Mouse (Mus musculus) intestine, postnatal 0 days (tissue): ENCODE data around the gene Acbd6. TPM values are rescaled to one million over a fixed set of nuclear protein-coding genes. Genes with fewer than 3 reads are reported as not detected.

ENCODE experiments used
- ATAC-seq: fragments of 200-750 bp; cut with Nextera tagmentation; 2 replicates; pipeline ENCODE4 v1.8.0; 2017; ENCODE audit warnings: mild to moderate bottlenecking, moderate TSS enrichment, moderate library complexity
- H3K27ac ChIP-seq: fragments of 300-500 bp; sonication (generic); 2 replicates; pipeline ENCODE4 v1.5.1; 2014; ENCODE audit warnings: mild to moderate bottlenecking, low read depth, low read length, moderate library complexity
- H3K27me3 ChIP-seq: fragments of 300-500 bp; sonication (generic); replicated peaks from 2 replicates; pipeline ENCODE4 v1.6.1; 2014; ENCODE audit warnings: low read length, mixed read lengths; ENCODE audit not compliant: control insufficient read depth, insufficient read depth
- H3K36me3 ChIP-seq: fragments of 300-500 bp; sonication (generic); 2 replicates; pipeline ENCODE4 v1.6.1; 2014; ENCODE audit warnings: mild to moderate bottlenecking, moderate library complexity; ENCODE audit not compliant: control insufficient read depth, insufficient read depth
- H3K4me1 ChIP-seq: fragments of 300-500 bp; sonication (generic); replicated peaks from 2 replicates; pipeline ENCODE4 v1.6.1; 2014; ENCODE audit warnings: antibody characterized with exemption, low read length, mixed read lengths; ENCODE audit not compliant: control insufficient read depth, insufficient read depth
- H3K4me2 ChIP-seq: fragments of 300-500 bp; sonication (generic); replicated peaks from 2 replicates; pipeline ENCODE4 v1.6.1; 2014; ENCODE audit warnings: low read depth, mild to moderate bottlenecking, moderate library complexity
- H3K4me3 ChIP-seq: fragments of 300-500 bp; sonication (generic); 2 replicates; pipeline ENCODE4 v1.5.1; 2014; ENCODE audit warnings: low read depth, low read length
- H3K9ac ChIP-seq: fragments of 300-500 bp; sonication (generic); 2 replicates; pipeline ENCODE4 v1.6.1; 2014; ENCODE audit warnings: mild to moderate bottlenecking, low read depth, low read length
- H3K9me3 ChIP-seq: fragments of 300-500 bp; sonication (generic); 2 replicates; pipeline ENCODE4 v1.6.1; 2016; ENCODE audit warnings: mixed run types; ENCODE audit not compliant: control insufficient read depth
- CTCF ChIP-seq: sonication (generic); IDR thresholded peaks from 2 replicates; pipeline ENCODE4 v1.5.1; 2016; ENCODE audit warnings: low read depth, mild to moderate bottlenecking, control low read depth, antibody characterized with exemption, moderate library complexity
- WGBS: fragments of 180-500 bp; shearing (Covaris S2); extraction: QIAGEN DNeasy Blood & Tissue Kit; methylation state at CpG from one replicate; pipeline ENCODE4 v1.1.7; 2014; 5-methylcytosine and 5-hydroxymethylcytosine counted together
- polyA plus RNA-seq: library from polyadenylated mRNA; unstranded; fragments of >200 nt; fragmentation: Nextera tagmentation; extraction: Ambion mirVana; gene quantifications from 2 replicates; pipeline ENCODE4 v1.2.1, GENCODE M21; 2015

Acbd6 gene
- polyA plus RNA-seq, 1 experiment from 2014 or later = 49.4 TPM

- Histone ChIP-seq H3K9ac (no peak overlapping the region), H3K36me3 (no peaks in the 10 kb centered on the region), H3K4me1 (no peaks in the 10 kb centered on the region), H3K4me2 (no peak overlapping the region), H3K27me3 (no peaks in the 10 kb centered on the region), H3K9me3 (no peaks in the 10 kb centered on the region), H3K4me3 (no peak overlapping the region), H3K27ac (no peak overlapping the region)
- WGBS = 78% methylated on average over 1 of the region's 1 CpGs
- TF ChIP-seq CTCF = no peak
- no peak for ATAC-seq
Observed at GRCm38 (mm10) chr1:155604706-155605105, 46.8 kb downstream of the Acbd6 start.

- WGBS = 70% methylated on average over 11 of the region's 11 CpGs
- H3K4me1 ChIP-seq = no peaks in the 10 kb centered on the region
- H3K27me3 ChIP-seq = no peaks in the 10 kb centered on the region
- no peak for TF ChIP-seq CTCF
- no peaks in the 10 kb centered on the region for H3K36me3 ChIP-seq
- no peak overlapping the region for H3K4me3 ChIP-seq
- ATAC-seq = no peak
- H3K27ac ChIP-seq = no peak overlapping the region
- H3K4me2 ChIP-seq = no peak overlapping the region
- no peak overlapping the region for H3K9ac ChIP-seq
- H3K9me3 ChIP-seq = no peaks in the 10 kb centered on the region
Observed at GRCm38 (mm10) chr1:155605391-155606155, 47.7 kb downstream of the Acbd6 start.

- Histone ChIP-seq H3K36me3 (no peaks in the 10 kb centered on the region), H3K9me3 (no peaks in the 10 kb centered on the region), H3K27ac (no peak overlapping the region), H3K9ac (no peak overlapping the region), H3K4me2 (no peak overlapping the region), H3K27me3 (no peaks in the 10 kb centered on the region), H3K4me3 (no peak overlapping the region), H3K4me1 (no peaks in the 10 kb centered on the region)
- no peak for TF ChIP-seq CTCF
- WGBS = 87% methylated on average over 8 of the region's 8 CpGs
- ATAC-seq = no peak
Observed at GRCm38 (mm10) chr1:155606156-155606531, 48.2 kb downstream of the Acbd6 start.

GRCm38 (mm10) chr1:155608524-155608923, 50.6 kb downstream of the Acbd6 start:
- 52% methylated on average over 4 of the region's 4 CpGs for WGBS
- Histone ChIP-seq H3K9me3 (no peaks in the 10 kb centered on the region), H3K9ac (no peak overlapping the region), H3K4me1 (no peaks in the 10 kb centered on the region), H3K36me3 (no peaks in the 10 kb centered on the region), H3K27me3 (no peaks in the 10 kb centered on the region), H3K27ac (no peak overlapping the region), H3K4me2 (no peak overlapping the region), H3K4me3 (no peak overlapping the region)
- no peak for TF ChIP-seq CTCF
- ATAC-seq = no peak

- no peak overlapping the region for H3K9ac ChIP-seq
- H3K4me3 ChIP-seq = no peak overlapping the region
- no peaks in the 10 kb centered on the region for H3K9me3 ChIP-seq
- peak; percentile 31 for TF ChIP-seq CTCF
- no peak overlapping the region for H3K27ac ChIP-seq
- WGBS = 48% methylated on average over 2 of the region's 2 CpGs
- H3K27me3 ChIP-seq = no peaks in the 10 kb centered on the region
- ATAC-seq = no peak
- H3K4me2 ChIP-seq = no peak overlapping the region
- H3K36me3 ChIP-seq = no peaks in the 10 kb centered on the region
- H3K4me1 ChIP-seq = no peaks in the 10 kb centered on the region
Observed at GRCm38 (mm10) chr1:155614426-155614825, 56.5 kb downstream of the Acbd6 start.

- no peaks in the 10 kb centered on the region for H3K4me1 ChIP-seq
- H3K4me3 ChIP-seq = no peak overlapping the region
- ATAC-seq = peak; percentile 77
- H3K27ac ChIP-seq = no peak overlapping the region
- H3K4me2 ChIP-seq = no peak overlapping the region
- 52% methylated on average over 6 of the region's 6 CpGs for WGBS
- no peak for TF ChIP-seq CTCF
- no peaks in the 10 kb centered on the region for H3K9me3 ChIP-seq
- H3K27me3 ChIP-seq = no peaks in the 10 kb centered on the region
- H3K9ac ChIP-seq = no peak overlapping the region
- no peaks in the 10 kb centered on the region for H3K36me3 ChIP-seq
Observed at GRCm38 (mm10) chr1:155621075-155621474, 63.2 kb downstream of the Acbd6 start.
